Mouse (Mus musculus): ENCODE measurements at regions not wholly inside any gene's neighbourhood (a gene's known extent, or its start where the extent isn't known, plus 50 kb on each side); places are given as distances from the start of the nearest gene placed in this dataset.

DNA sequence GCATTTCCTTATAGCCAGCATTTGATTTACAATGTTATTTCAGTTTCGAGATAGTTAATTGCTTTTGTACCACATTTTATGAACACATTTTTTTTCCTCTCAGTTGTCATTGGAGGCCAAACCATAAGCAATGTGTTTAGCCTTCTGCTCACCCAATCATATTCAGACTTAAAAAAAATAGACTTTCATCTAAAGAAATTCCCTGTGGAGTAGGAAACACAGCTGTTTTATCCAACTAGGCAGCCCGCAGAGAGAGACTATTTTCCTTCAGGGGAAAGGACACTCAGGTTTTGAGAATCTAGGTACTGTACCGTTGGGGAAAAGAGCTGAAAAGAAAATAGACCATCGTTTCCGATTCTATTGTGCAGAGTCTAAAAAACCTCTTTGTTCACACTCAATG lies 367.5 kb upstream of the Got2 start:
- H3K4me1 ChIP-seq (replicated peaks; ENCODE audit: low read depth, low read length): no peaks in the 10 kb centered on the region
- no peaks in the 10 kb centered on the region for H3K27me3 ChIP-seq (ENCODE audit: insufficient read depth, low read length)
- no peaks in the 10 kb centered on the region for H3K9me3 ChIP-seq (ENCODE audit: low read length)
- no peak overlapping the region for H3K4me3 ChIP-seq (replicated peaks; ENCODE audit: low read length)
- H3K36me3 ChIP-seq (ENCODE audit: insufficient read depth, low read length): no peaks in the 10 kb centered on the region
- TF ChIP-seq POU5F1 (IDR thresholded peaks at IDR 0.05; ENCODE audit: borderline replicate concordance, low read length) (no peak), CTCF (conservative IDR thresholded peaks at IDR 0.05; ENCODE audit: low read length) (no peak), NANOG (IDR thresholded peaks at IDR 0.05; ENCODE audit: borderline replicate concordance, low read length) (no peak)

DNA sequence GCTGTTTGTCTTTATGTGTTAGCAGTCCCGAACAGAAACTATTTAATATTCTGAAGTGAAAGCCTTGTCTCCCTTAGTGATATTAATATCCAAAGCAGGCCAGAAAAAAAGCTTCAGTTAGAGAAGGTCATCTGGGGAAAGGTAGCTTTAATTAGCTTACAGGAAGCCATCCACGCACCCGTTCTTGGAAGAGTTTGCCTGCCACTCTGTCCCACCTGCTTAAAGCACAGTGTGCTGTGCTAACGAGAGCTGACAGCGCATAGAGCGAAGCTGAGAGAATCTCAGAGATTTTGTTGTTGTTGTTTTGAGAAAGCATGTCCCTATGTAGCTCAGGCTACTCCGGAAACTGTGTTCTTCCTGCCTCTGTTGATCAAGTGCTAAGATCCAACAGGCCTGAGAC lies 357.7 kb upstream of the Got2 start:
- Histone ChIP-seq H3K36me3 (ENCODE audit: insufficient read depth, low read length) (no peaks in the 10 kb centered on the region), H3K4me1 (replicated peaks; ENCODE audit: low read depth, low read length) (no peaks in the 10 kb centered on the region), H3K9me3 (ENCODE audit: low read length) (no peaks in the 10 kb centered on the region), H3K27me3 (ENCODE audit: insufficient read depth, low read length) (no peaks in the 10 kb centered on the region), H3K4me3 (replicated peaks; ENCODE audit: low read length) (no peak overlapping the region)
- TF ChIP-seq POU5F1 (IDR thresholded peaks at IDR 0.05; ENCODE audit: borderline replicate concordance, low read length) (no peak), NANOG (IDR thresholded peaks at IDR 0.05; ENCODE audit: borderline replicate concordance, low read length) (no peak)

DNA sequence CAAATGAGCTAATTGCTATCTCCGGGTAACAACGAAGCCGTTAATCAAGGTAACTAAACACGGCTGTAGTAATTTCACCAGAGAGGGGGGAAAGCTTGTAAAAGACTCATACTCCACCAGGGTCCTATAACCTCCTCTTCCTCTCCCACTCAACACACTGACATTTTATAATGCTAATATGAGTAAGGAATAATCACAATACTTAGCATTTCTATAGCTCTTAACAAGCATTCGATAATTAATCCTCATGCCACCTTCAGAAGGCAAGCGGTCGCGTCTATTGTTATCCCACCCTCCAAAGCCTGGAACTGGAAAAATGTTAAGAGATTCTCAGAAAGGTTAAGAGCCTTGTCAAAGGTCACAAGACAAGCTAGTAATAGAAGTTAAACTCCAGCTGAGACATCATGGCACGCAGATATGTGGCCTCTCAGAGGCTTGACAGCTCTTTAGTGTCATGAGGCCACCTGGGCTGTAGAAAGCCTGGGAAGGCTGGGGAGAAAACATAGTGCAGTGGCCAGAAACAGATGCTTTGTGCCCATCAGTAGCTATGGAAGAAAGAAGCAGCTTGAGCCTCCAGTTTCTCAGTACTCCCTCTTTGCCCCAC lies 356.3 kb upstream of the Got2 start:
- Histone ChIP-seq H3K9me3 (ENCODE audit: low read length) (no peaks in the 10 kb centered on the region), H3K27me3 (ENCODE audit: insufficient read depth, low read length) (no peaks in the 10 kb centered on the region), H3K4me3 (replicated peaks; ENCODE audit: low read length) (no peak overlapping the region), H3K36me3 (ENCODE audit: insufficient read depth, low read length) (no peaks in the 10 kb centered on the region), H3K4me1 (replicated peaks; ENCODE audit: low read depth, low read length) (no peaks in the 10 kb centered on the region)
- TF ChIP-seq CTCF (conservative IDR thresholded peaks at IDR 0.05; ENCODE audit: low read length) (no peak), NANOG (IDR thresholded peaks at IDR 0.05; ENCODE audit: borderline replicate concordance, low read length) (no peak), POU5F1 (IDR thresholded peaks at IDR 0.05; ENCODE audit: borderline replicate concordance, low read length) (no peak)

DNA sequence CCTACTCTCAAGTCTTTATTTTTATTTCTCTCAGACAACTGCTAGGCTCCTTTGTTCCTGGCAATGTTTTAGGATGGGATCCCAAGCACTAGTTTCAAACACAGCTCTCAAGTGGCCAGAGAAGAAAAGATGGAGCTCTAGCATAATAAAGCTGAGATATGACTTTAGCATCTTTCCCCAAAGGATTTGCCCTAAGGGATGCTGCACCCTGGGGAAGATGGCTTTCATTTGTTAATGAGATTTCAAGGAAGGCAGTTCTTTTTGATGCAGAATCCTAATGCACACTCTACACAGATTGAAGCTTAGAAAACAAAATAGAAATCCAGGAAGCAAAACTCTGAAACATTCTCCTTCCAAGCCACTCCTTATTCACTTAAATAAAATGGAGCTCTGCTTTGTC lies 350.1 kb upstream of the Got2 start:
- peaks cover 17% of the 10 kb centered on the region for H3K4me1 ChIP-seq (replicated peaks; ENCODE audit: low read depth, low read length)
- no peaks in the 10 kb centered on the region for H3K36me3 ChIP-seq (ENCODE audit: insufficient read depth, low read length)
- no peaks in the 10 kb centered on the region for H3K27me3 ChIP-seq (ENCODE audit: insufficient read depth, low read length)
- no peaks in the 10 kb centered on the region for H3K9me3 ChIP-seq (ENCODE audit: low read length)
- no peak overlapping the region for H3K4me3 ChIP-seq (replicated peaks; ENCODE audit: low read length)
- no peak for TF ChIP-seq CTCF (conservative IDR thresholded peaks at IDR 0.05; ENCODE audit: low read length)
- TF ChIP-seq NANOG (IDR thresholded peaks at IDR 0.05; ENCODE audit: borderline replicate concordance, low read length): no peak; the same call in 1 of the 2 replicates
- TF ChIP-seq POU5F1 (IDR thresholded peaks at IDR 0.05; ENCODE audit: borderline replicate concordance, low read length): no peak

DNA sequence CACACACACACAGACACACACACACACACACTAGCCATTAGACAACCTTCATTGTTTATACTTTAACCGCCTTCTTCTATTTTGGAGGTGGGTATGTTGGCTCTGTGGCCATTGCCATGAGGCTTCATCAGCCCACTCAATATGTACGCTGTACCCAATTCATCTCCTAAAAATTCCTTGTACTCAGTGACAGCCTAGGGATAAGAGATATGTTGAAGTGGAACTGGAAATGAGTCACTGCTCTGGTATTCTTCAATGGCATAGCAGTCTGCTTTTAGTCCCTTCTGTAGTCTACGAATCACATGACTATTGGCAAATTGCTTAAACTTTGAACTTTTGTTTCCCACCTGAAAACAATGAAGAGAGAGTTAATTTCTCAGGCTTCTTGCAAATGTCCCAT lies 349.6 kb upstream of the Got2 start:
- TF ChIP-seq NANOG (IDR thresholded peaks at IDR 0.05; ENCODE audit: borderline replicate concordance, low read length): no peak
- no peak for TF ChIP-seq POU5F1 (IDR thresholded peaks at IDR 0.05; ENCODE audit: borderline replicate concordance, low read length)
- TF ChIP-seq CTCF (conservative IDR thresholded peaks at IDR 0.05; ENCODE audit: low read length): no peak
- Histone ChIP-seq H3K36me3 (ENCODE audit: insufficient read depth, low read length) (no peaks in the 10 kb centered on the region), H3K27me3 (ENCODE audit: insufficient read depth, low read length) (no peaks in the 10 kb centered on the region), H3K9me3 (ENCODE audit: low read length) (no peaks in the 10 kb centered on the region), H3K4me3 (replicated peaks; ENCODE audit: low read length) (no peak overlapping the region), H3K4me1 (replicated peaks; ENCODE audit: low read depth, low read length) (peaks cover 17% of the 10 kb centered on the region)

DNA sequence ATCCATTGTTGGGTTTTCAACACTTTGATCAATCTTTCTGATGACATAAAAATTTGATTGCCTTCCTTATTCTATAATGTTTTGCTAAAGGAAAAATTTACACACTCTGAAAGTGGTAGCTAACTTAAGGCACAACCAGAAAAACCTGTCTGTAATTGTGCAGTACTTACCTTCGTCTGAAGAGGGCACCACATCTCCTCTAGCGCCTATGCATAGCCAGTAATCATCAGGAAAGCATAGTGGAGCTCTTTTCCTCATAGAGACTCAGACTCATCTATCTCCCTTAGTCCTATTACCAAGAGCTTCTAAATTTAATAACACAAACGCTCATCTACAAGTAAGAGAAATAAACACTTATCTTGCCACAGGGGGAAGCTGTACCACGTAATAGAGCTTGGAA lies 342.1 kb upstream of the Got2 start:
- TF ChIP-seq NANOG (IDR thresholded peaks at IDR 0.05; ENCODE audit: borderline replicate concordance, low read length) (no peak), CTCF (conservative IDR thresholded peaks at IDR 0.05; ENCODE audit: low read length) (peak; percentile 74), POU5F1 (IDR thresholded peaks at IDR 0.05; ENCODE audit: borderline replicate concordance, low read length) (no peak)
- Histone ChIP-seq H3K4me1 (replicated peaks; ENCODE audit: low read depth, low read length) (no peaks in the 10 kb centered on the region; the same call in 1 of the 2 replicates), H3K27me3 (ENCODE audit: insufficient read depth, low read length) (no peaks in the 10 kb centered on the region), H3K9me3 (ENCODE audit: low read length) (0 out of 2 replicates have a peak, but pooled peaks cover 2% of the 10 kb centered on the region), H3K36me3 (ENCODE audit: insufficient read depth, low read length) (no peaks in the 10 kb centered on the region), H3K4me3 (replicated peaks; ENCODE audit: low read length) (no peak overlapping the region)
